Mouse (Mus musculus): ENCODE measurements at regions not wholly inside any gene's neighbourhood (a gene's known extent, or its start where the extent isn't known, plus 50 kb on each side); places are given as distances from the start of the nearest gene placed in this dataset.

- peak; percentile 45 for DNase-seq
Observed at GRCm38 (mm10) chr1:73857497-73857896, 266.8 kb downstream of the Tns1 start.

DNA sequence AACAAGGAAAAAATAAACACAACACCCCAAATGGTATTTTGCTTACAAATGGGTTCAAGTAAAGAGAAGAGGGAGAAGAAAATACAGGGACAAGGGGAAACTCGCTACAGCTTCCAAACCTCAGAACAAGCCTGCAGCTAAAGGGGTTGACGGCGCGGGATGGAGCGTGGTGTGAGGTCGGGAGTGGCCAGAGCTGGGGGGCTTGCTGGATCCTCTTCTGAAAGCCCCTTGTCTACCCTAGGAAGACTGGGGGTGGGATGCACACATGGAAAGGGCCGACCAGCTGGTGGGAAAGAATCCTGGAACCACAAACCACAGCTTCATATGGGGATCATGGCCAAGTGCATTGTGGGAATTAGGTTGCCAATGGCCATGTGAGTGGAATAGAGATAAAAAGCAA is 267.4 kb downstream of the Tns1 start:
- DNase-seq = no peak

DNA sequence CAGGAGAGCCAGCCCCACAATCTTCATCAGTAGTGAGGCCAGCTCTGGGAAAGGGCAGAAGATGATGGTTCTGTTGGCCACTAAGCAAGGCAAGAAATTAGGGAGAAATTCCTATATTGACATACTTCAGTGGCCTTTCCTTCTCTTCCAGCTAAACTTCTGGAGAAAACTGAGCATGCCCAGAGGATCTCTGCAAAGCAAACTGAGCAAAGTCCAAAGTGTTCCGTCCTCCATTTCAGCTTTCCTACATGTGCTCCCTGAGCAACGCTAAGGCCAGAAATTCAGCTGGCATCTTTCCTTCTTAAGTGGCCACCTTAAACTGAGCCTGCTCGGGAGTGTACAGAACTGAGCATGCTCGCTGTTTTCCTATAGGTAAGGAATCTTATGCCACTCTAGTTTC is 268.9 kb downstream of the Tns1 start:
- DNase-seq = no peak

GRCm38 (mm10) chr1:73853851-73854250 is 270.4 kb downstream of the Tns1 start:
- no peak for DNase-seq

GRCm38 (mm10) chr1:73850173-73851014 is 273.9 kb downstream of the Tns1 start:
- DNase-seq = peak; percentile 20

GRCm38 (mm10) chr1:73848370-73848769 is 275.9 kb downstream of the Tns1 start:
- no peak for DNase-seq

GRCm38 (mm10) chr1:73847126-73847525 is 277.1 kb downstream of the Tns1 start:
- no peak for DNase-seq

DNA sequence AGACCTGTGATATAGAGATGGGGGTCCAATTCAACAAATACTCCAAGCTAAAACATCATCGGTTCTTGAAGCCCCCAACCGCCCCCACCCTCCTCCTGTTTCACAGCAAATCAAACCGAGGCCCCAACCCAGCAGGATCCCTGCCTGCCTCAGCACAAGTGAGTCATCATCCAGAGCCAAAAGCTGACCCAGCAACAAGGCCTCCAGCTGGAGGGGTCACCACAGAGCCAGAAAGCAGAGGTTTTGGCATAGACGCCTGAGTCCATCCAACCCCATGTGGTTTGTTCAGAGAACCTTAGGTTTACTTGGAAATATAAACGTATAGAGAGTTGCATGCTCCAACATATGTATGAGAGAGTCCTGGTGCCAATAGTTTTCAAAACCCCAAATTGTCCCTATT is 279.1 kb downstream of the Tns1 start:
- no peak for DNase-seq

DNA sequence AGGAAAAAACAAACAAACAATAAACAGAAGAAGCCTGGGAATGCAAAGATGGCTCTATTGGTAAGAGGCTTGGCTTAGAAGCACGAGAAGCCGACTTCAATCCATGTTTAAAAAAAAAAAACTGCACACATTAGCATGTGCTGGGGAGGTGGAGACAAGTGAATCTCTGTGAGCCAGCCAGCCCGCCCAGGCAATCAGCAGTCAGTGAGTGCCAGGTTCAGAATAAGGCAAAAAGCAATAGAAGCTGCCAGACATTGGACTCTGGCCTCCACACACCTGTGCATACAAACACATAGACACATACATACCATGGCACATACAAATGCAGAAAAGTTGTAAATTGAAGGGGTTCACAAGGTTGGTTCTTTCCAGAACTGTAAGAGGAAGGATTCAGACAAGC is 279.7 kb downstream of the Tns1 start:
- DNase-seq = no peak

DNA sequence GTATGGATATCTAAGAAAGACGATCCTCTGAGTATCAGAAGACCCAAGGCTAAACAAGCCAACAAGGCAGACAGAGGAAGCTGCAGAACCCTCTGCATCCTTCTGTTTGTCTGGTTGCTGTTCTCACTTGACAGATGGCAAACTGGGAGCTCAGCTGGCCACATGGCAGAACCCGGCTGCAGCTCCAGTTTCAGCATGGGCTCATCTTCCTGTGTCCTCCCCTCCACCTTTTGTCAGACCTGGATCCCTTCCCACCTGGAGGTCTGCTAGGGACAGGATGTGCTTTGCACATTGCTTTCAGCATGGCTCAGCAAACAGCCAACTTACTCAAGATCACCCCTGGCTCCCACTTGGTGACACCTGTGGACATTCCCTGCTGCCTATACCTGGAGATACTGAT is 284.9 kb downstream of the Tns1 start:
- DNase-seq = no peak

GRCm38 (mm10) chr1:73836680-73837079 is 287.6 kb downstream of the Tns1 start:
- DNase-seq = no peak

DNA sequence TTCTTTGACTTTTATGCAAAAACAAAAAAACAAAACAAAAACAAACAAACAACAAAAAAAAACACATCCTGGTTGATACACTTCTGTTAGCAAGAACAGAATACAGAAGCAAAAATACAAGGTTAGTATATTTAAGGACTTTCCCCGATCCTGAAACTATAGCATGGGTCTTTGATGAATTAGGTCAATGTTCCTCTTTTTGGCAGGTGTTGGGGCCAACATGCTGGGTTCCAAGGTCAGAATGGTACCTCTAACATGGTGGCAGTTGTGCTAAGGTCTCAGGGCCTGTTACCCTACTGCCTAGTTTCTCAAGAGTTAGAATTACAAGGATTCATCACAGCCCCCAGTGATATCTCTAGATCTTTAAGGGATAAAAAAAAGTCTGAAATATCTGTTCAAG is 289.7 kb downstream of the Tns1 start:
- DNase-seq = no peak

GRCm38 (mm10) chr1:73830486-73831132 is 293.6 kb downstream of the Tns1 start:
- DNase-seq = no peak

DNA sequence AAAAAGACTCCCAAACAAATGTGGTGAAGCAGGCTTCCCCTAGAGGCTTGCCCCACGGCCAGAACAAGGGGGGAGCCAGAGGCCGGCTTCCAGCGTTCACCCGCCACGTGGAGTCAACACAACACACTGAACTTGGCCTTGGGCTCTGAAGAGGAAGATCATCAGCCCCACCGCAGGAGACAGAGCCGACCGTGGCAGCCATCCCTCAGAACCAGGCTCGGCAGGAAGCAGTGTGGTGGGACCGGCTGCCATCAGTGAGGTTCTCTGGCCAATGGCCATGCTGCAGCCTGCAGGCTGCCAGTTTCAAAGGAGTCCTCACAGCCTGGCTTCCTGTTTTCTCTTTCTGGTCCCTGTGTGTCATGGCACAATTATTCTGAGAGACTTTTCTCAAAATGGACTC is 295.3 kb downstream of the Tns1 start:
- no peak for DNase-seq

GRCm38 (mm10) chr1:73826243-73826930 is 297.9 kb downstream of the Tns1 start:
- peak; percentile 87 for DNase-seq

DNA sequence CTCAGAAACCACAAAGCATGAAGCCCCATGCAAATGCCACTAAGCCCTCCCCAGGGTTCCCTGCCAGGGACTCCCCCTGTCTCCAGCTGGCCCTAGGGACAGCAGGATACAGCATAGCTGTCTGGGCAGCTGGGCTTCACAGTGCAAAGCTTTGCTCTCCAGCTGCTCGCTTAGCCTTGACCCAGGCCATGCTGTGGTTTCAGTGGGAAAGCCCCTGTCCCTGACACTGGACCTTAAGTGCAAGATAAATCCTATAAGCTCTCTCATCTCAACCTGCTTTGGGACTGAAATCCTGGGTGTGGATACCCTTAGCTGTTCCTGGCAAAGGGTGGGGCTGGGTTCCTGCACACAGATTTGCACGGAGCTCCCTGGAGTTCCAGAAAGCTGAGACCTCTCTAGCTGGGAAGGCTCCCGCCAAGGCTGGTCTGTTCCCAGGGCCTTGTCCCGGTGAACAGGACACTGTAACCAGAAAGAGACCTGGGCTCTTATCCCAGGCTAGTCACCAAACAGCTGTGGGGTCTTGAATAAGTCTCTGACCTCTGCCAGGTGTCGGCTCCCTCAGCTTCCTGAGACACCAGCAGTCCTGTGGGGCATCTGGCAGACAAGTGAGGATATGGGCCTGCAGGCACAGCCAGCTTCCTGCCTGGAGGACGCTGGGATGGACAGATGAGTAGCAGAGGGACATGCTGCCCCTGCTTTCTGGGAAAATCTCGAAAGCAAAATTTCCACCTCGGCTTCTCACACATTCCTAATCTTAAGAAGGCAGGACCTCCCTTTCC is 299.7 kb downstream of the Tns1 start:
- peak; percentile 26 for DNase-seq

DNA sequence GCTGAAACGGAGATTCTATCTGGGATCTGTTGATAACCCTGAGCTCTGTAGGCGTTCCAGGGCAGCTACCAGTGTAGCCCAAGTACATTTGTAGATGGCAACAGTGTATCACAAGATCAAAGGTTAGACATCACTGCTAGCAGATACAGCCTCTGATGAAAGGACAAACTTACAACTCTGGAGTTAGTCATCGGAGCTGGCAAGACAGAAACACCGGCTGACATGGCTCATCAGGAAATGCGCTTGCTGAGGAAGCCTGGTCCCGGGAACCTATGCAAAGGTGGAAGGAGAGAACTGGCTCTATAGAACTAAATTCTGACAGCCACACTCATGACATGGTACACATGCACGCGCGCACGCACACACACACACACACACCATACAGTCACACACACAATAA is 300.5 kb downstream of the Tns1 start:
- no peak for DNase-seq

- DNase-seq = peak; percentile 37
Observed at GRCm38 (mm10) chr1:73822616-73823015, 301.6 kb downstream of the Tns1 start.

DNA sequence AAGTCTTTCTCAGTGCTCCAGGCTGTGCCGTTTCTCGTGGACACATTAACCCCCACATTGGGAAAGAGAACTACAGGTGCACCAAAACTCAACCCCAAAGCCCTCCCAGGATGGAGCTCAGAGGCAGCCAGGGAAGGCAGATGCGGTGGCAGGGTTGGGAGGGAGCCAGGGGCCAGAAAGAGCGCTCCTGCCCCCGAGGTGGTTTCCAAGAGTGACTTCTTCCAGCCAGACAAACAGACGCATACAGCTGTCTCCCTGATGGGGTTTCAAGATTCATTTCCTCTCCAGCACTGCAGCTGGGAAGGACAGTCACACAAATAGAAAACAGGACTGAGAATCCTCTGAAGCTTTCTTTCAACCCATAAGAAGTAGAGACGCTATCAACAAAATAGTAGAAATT is 303.5 kb downstream of the Tns1 start:
- DNase-seq = no peak

GRCm38 (mm10) chr1:73807206-73807605 is 317.0 kb downstream of the Tns1 start:
- no peak for DNase-seq

- DNase-seq = no peak
Observed at GRCm38 (mm10) chr1:73805156-73805555, 319.1 kb downstream of the Tns1 start.

DNA sequence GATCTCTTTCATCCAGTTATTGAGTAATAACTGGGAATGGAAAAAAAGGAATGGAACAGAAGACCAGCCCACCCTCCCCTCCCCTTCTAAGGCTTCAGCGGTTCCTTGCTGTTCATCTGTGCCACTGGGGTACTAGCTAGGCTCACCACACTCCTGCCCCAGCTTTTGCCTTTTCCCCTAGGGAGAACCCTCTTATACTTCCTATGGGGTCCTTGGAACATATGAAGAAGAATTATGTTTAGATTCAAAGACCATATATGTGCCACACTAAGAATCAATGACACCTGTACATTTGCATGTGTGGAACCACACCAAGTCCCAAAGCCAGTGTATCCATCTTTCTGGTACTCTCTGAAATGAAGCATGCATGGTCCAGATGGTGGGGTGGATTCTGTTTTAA is 324.3 kb downstream of the Tns1 start:
- DNase-seq = no peak

DNA sequence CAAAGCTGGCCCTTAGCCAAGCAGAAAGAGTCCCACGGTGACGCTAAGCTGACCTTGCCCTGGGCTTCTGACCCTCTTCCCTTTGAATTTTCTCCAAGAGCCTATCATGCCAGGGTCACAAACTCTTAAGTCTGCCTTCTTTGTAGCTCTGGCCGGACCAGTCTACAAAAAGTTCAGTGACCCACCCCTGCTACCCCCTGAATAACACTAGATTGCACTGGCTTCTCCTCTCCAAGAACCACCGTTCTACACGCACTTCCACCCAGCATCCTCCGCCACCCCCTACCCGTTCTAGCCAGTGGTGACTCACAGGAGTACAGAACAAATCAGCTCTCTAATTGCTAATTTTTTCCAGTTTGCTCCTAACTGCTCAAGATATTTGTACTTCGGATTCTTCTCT is 325.0 kb downstream of the Tns1 start:
- DNase-seq = peak; percentile 32

All from embryo, embryonic 11 days (tissue).